Mouse (Mus musculus) effector memory CD4-positive, alpha-beta T cell, adult 5 months (primary cell): Measurements from ENCODE around the gene Olfr612. TPM values are rescaled to one million over a fixed set of nuclear protein-coding genes. Genes with fewer than 3 reads are reported as not detected.

Source experiments
- polyA plus RNA-seq: library from polyadenylated mRNA; unstranded; fragments of 100-300 nt; shearing (Covaris generic); gene quantifications from one replicate; pipeline ENCODE4 v1.2.1, GENCODE M21; 2017

Gene Olfr612
- not detected for polyA plus RNA-seq

DNA sequence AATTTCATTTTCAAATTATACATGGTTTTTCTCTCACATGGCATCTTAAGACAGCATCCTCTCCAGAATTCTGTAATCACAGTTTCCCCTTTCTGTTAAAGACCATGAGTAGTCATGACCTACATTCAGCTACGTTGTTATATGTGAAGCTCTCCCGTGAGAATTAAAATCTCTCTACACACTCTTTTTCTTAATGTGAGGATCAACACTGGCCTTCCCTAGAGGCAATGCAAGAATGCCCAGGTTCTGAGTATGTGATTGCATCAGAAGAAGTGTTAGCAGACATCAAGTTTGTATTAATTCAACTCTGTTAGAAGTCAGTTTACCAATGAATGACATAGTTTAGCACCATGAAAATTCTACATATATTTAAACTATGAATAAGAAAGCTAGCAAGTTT is at the start of gene Olfr612:
Olfr612 (minus strand) TSS at position 101 of the 400 bp plus-strand sequence.

DNA sequence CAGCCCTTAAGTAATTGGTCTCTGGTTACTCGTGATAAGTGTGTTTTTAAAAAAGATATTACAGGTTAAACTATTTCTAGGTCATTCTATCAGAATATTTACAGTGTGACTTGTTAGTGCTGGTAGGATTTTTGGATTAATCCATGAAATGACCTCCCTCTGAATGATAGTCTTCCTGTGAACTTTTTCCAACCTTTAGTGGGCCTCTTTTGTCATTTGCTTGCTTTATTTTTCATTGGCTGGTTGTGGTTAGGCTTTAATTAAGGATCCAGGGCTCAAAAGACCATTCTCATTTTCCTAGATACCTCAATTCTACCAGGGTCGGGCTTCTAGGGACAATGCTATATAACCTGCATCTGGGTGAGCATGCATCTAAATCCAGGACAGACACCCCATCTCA is 47.3 kb upstream of the Olfr612 start, which contains the start of gene Olfr618:
Olfr618 (plus strand) TSS at position 301 of the 400 bp plus-strand sequence.

GRCm38 (mm10) chr7:103572761-103573160 is 30.2 kb upstream of the Olfr612 start, which contains the start of gene Olfr617:
TSS of gene Olfr617 (plus strand) at chr7:103573061.

DNA sequence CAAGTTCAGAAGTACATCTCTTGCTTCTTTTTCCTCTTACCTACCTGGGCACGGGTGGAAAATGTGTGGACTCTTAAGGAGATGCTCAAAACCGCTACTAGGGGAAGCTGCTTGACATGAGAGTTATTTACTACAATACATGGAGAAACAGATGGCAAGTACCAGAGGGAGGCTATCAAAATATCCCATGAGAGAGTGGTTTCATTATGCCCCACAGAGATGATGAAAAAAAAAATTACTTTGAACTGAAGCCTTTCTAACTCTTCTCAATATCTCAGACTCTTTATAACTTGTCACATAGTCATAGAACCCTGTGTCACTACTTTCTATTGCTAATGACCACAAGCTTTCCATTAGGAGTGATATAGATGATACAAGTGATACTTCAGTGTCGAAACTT is 26.5 kb upstream of the Olfr612 start, which contains the start of gene Olfr616:
Olfr616 (minus strand) TSS at position 101 of the 400 bp plus-strand sequence.

DNA sequence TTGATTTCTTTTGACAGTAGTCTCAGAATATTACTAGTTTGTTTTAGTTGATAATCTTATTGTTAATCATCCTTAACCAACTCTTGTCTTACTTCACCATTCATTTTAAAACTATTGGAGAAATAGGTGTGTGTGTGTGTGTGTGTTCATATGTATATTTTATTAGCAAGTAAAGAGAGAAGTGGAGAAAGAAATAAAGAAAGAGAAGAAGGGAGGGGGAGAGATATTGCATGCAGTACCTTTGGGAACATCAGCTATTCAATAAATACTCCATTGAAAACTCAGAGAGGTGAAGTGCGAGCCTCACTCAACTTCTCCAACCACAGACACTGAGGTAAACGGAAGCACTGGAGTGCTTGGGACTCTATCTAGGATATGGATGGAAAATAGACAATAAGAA is 13.3 kb upstream of the Olfr612 start, which contains the start of gene Olfr615:
Olfr615 (plus strand) TSS at position 301 of the 400 bp plus-strand sequence.

GRCm38 (mm10) chr7:103547774-103548173 is 5.3 kb upstream of the Olfr612 start, which contains the start of gene Olfr613:
TSS of gene Olfr613 (plus strand) at chr7:103548074.

GRCm38 (mm10) chr7:103520746-103521145 is 21.8 kb downstream of the Olfr612 start, which contains the start of gene Olfr611:
TSS of gene Olfr611 (minus strand) at chr7:103520846.

GRCm38 (mm10) chr7:103512022-103512421 is 30.5 kb downstream of the Olfr612 start, which contains the start of gene Olfr610:
TSS of gene Olfr610 (minus strand) at chr7:103512122.

DNA sequence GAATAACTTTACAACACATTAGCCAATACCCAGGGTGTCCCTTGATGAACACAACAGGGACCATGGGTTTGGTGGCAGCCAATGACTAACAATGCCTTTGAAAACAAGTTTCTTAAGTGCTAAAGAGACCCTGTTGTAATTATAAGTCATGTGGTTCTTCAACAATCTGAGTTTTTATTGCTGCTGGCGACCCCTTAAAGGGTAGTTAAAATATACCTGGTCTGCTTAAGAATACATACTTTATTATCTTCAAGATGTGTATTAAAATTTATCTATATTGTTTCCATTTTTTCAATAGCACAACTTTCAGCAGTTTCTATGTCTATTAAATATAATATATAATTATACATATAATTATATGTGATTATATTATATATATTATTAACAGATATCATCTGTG is 44.6 kb downstream of the Olfr612 start, which contains the start of gene Olfr609:
Olfr609 (minus strand) TSS at position 101 of the 400 bp plus-strand sequence.

Other genes with a start within 250 kb of the Olfr612 start
- 0.27 TPM for gene Olfr596, start 237.1 kb downstream of the Olfr612 start, polyA plus RNA-seq
- not detected for gene Olfr597, start 226.4 kb downstream of the Olfr612 start, polyA plus RNA-seq
- not detected for gene Olfr598, start 219.1 kb downstream of the Olfr612 start, polyA plus RNA-seq
- gene Olfr599, start 206.8 kb downstream of the Olfr612 start, polyA plus RNA-seq: not detected
- not detected for gene Olfr600, start 193.0 kb downstream of the Olfr612 start, polyA plus RNA-seq
- not detected for gene Olfr601, start 180.1 kb downstream of the Olfr612 start, polyA plus RNA-seq
- not detected for gene Olfr603, start 156.5 kb downstream of the Olfr612 start, polyA plus RNA-seq
- gene Usp17lc, start 127.6 kb downstream of the Olfr612 start, polyA plus RNA-seq: not detected
- gene Olfr605, start 97.3 kb downstream of the Olfr612 start, polyA plus RNA-seq: not detected
- not detected for gene Olfr606, start 93.7 kb downstream of the Olfr612 start, polyA plus RNA-seq
- 0.09 TPM for gene Olfr607, start 78.6 kb downstream of the Olfr612 start, polyA plus RNA-seq
- gene Olfr608, start 72.8 kb downstream of the Olfr612 start, polyA plus RNA-seq: not detected
- not detected for gene Olfr609, start 44.7 kb downstream of the Olfr612 start, polyA plus RNA-seq
- gene Olfr610, start 30.6 kb downstream of the Olfr612 start, polyA plus RNA-seq: not detected
- not detected for gene Olfr611, start 21.9 kb downstream of the Olfr612 start, polyA plus RNA-seq
- not detected for gene Olfr613, start 5.4 kb upstream of the Olfr612 start, polyA plus RNA-seq
- gene Olfr615, start 13.4 kb upstream of the Olfr612 start, polyA plus RNA-seq: not detected
- not detected for gene Olfr616, start 26.4 kb upstream of the Olfr612 start, polyA plus RNA-seq
- gene Olfr617, start 30.3 kb upstream of the Olfr612 start, polyA plus RNA-seq: not detected
- not detected for gene Olfr618, start 47.4 kb upstream of the Olfr612 start, polyA plus RNA-seq
- not detected for gene Olfr619, start 57.9 kb upstream of the Olfr612 start, polyA plus RNA-seq
- gene Olfr620, start 69.8 kb upstream of the Olfr612 start, polyA plus RNA-seq: not detected
- gene Olfr622, start 100.0 kb upstream of the Olfr612 start, polyA plus RNA-seq: not detected
- not detected for gene Olfr623, start 121.0 kb upstream of the Olfr612 start, polyA plus RNA-seq
- not detected for gene Olfr624, start 128.5 kb upstream of the Olfr612 start, polyA plus RNA-seq
- not detected for gene Olfr625-ps1, start 140.0 kb upstream of the Olfr612 start, polyA plus RNA-seq
- not detected for gene Olfr243, start 172.0 kb upstream of the Olfr612 start, polyA plus RNA-seq
- not detected for gene Olfr628, start 187.7 kb upstream of the Olfr612 start, polyA plus RNA-seq
- gene Olfr629, start 202.2 kb upstream of the Olfr612 start, polyA plus RNA-seq: not detected
- gene Olfr630, start 214.6 kb upstream of the Olfr612 start, polyA plus RNA-seq: not detected
- not detected for gene Olfr69, start 228.9 kb upstream of the Olfr612 start, polyA plus RNA-seq
- gene Olfr68, start 237.0 kb upstream of the Olfr612 start, polyA plus RNA-seq: 0.14 TPM
- not detected for gene Olfr67, start 249.1 kb upstream of the Olfr612 start, polyA plus RNA-seq